Comparison of ENCODE assay signal across 8 mouse cellular contexts in genomic region chr16:44617041-44617440, GRCm38 (mm10). TPM values are rescaled to one million over a fixed set of nuclear protein-coding genes. Genes with fewer than 3 reads are reported as not detected.
DNase-seq lines count a peak whose midpoint lies in the region; ATAC-seq and TF ChIP-seq lines count a peak whose summit lies in the region.
"Had no signal": no experiment of that assay in that cellular context is flagged by ENCODE, and none has a peak within 500 bp of the region (broad histone marks: within the 10 kb centered on the region; RNA-seq: fewer than 3 reads in every experiment).

No protein-coding gene starts in this region.

- H3K27me3 ChIP-seq in embryonic facial prominence, embryonic 12.5 days, result no peaks in the 10 kb centered on the region
- no peaks in the 10 kb centered on the region for H3K27me3 ChIP-seq in limb, embryonic 12.5 days

- H3K4me1 ChIP-seq in embryonic facial prominence, embryonic 12.5 days, result peaks cover 49% of the 10 kb centered on the region
- peaks cover 80% of the 10 kb centered on the region for H3K4me1 ChIP-seq in limb, embryonic 12.5 days (replicated peaks)

- H3K4me3 ChIP-seq in layer of hippocampus, adult 2 months, result no peak overlapping the region
- H3K4me3 ChIP-seq in embryonic facial prominence, embryonic 12.5 days, result no peak overlapping the region
- 0 out of 2 replicates have a peak overlapping the region, but pooled peaks have one; percentile 7 for H3K4me3 ChIP-seq in limb, embryonic 12.5 days (replicated peaks)

- DNase-seq in layer of hippocampus, adult 2 months (ENCODE audit: low spot score in 2 of 2), result peak in 1 of 2 experiments; percentile 13
- no peak for DNase-seq in layer of hippocampus, postnatal 14 days (ENCODE audit: low spot score in 2 of 2)
- DNase-seq in cerebellum, adult 8-10 months, result peak; percentile 42
- DNase-seq in ovary, postnatal 10 days (ENCODE audit: low spot score), result no peak
- no peak for DNase-seq in thymus, postnatal 0 days (ENCODE audit: low spot score)
- DNase-seq: thymus, postnatal 14 days had no signal

- ATAC-seq in embryonic facial prominence, embryonic 12.5 days (ENCODE audit: insufficient number of reproducible peaks, insufficient read depth, low FRiP score, low TSS enrichment), result no peak
- no peak for ATAC-seq in limb, embryonic 12.5 days (ENCODE audit: insufficient number of reproducible peaks, insufficient read depth, low FRiP score, low TSS enrichment, low read depth)

- TF ChIP-seq CTCF in layer of hippocampus, adult 2 months (conservative IDR thresholded peaks at IDR 0.05), result no peak

- no peaks in the 10 kb centered on the region for H3K9me3 ChIP-seq in embryonic facial prominence, embryonic 12.5 days
- no peaks in the 10 kb centered on the region for H3K9me3 ChIP-seq in limb, embryonic 12.5 days

- H3K36me3 ChIP-seq in embryonic facial prominence, embryonic 12.5 days, result no peaks in the 10 kb centered on the region
- no peaks in the 10 kb centered on the region for H3K36me3 ChIP-seq in limb, embryonic 12.5 days

- H3K9ac ChIP-seq in embryonic facial prominence, embryonic 12.5 days, result no peak overlapping the region
- H3K9ac ChIP-seq in limb, embryonic 12.5 days (replicated peaks), result no peak overlapping the region; the same call in 1 of the 2 replicates

- peak overlapping the region; percentile 74 for H3K27ac ChIP-seq in layer of hippocampus, adult 2 months
- peak overlapping the region; percentile 96 for H3K27ac ChIP-seq in embryonic facial prominence, embryonic 12.5 days
- peak overlapping the region; percentile 98 for H3K27ac ChIP-seq in limb, embryonic 12.5 days

- 58% methylated on average over 6 of the region's 6 CpGs for WGBS in embryonic facial prominence, embryonic 12.5 days
- WGBS in limb, embryonic 12.5 days, result 69% methylated on average over 6 of the region's 6 CpGs

- peak overlapping the region; percentile 31 for H3K4me2 ChIP-seq in embryonic facial prominence, embryonic 12.5 days (replicated peaks)
- peak overlapping the region; percentile 51 for H3K4me2 ChIP-seq in limb, embryonic 12.5 days

RNA-seq across cellular contexts. Expression of gene Boc, which starts 58.3 kb away (rescaled TPM):
- total RNA-seq in layer of hippocampus, adult 2 months (2021), result 10 to 100 TPM in 1 of 2 experiments, 1 to 10 TPM in 1; 9.7 to 12.1 TPM
- 10 to 100 TPM in 1 of 2 experiments, 1 to 10 TPM in 1; 9.9 to 10.7 TPM for total RNA-seq in layer of hippocampus, postnatal 14 days (2021)
- 37.1 and 37.3 TPM in 2 replicates for polyA plus RNA-seq in embryonic facial prominence, embryonic 12.5 days (2016; fragmentation: Nextera tagmentation; extraction: Ambion mirVana)
- polyA plus RNA-seq in limb, embryonic 12.5 days (2016; fragmentation: Nextera tagmentation; extraction: Ambion mirVana), result 43.1 and 50.8 TPM in 2 replicates
- 4.4 and 4.5 TPM in 2 replicates for polyA plus RNA-seq in thymus, postnatal 0 days (2015; fragmentation: Nextera tagmentation; extraction: Ambion mirVana)
